Mouse (Mus musculus) myocyte (in vitro differentiated cells): ENCODE results near the gene Abhd14b. TPM values are rescaled to one million over a fixed set of nuclear protein-coding genes. Genes with fewer than 3 reads are reported as not detected.

Experiments used
- H3K27me3 ChIP-seq: one replicate; pipeline ENCODE4 v1.6.1; 2011; ENCODE audit not compliant: control insufficient read depth, insufficient read depth, insufficient read length
- H3K36me3 ChIP-seq: one replicate; pipeline ENCODE4 v1.6.1; 2011; ENCODE audit not compliant: control insufficient read depth, insufficient read depth
- H3K4me2 ChIP-seq: one replicate; pipeline ENCODE4 v1.6.1; 2011; ENCODE audit warnings: low read depth, control low read depth
- H3K4me3 ChIP-seq: one replicate; pipeline ENCODE4 v1.5.1; 2011; ENCODE audit warnings: mild to moderate bottlenecking, control low read depth, moderate library complexity
- H3K79me2 ChIP-seq: one replicate; pipeline ENCODE4 v1.6.1; 2011; ENCODE audit not compliant: control insufficient read depth, insufficient read depth
- H3ac ChIP-seq: one replicate; pipeline ENCODE4 v1.6.1; 2011; ENCODE audit not compliant: control insufficient read depth, insufficient read length
- CEBPB ChIP-seq: IDR thresholded peaks from 2 replicates; pipeline ENCODE4 v1.6.1; 2011; ENCODE audit warnings: mild to moderate bottlenecking, moderate library complexity; ENCODE audit not compliant: poor library complexity, insufficient read depth, severe bottlenecking
- E2F4 ChIP-seq: IDR thresholded peaks from one replicate; pipeline ENCODE4 v1.6.1; 2011; ENCODE audit warnings: mild to moderate bottlenecking, control low read depth, moderate library complexity; ENCODE audit not compliant: insufficient read depth
- MAX ChIP-seq: IDR thresholded peaks from one replicate; pipeline ENCODE4 v1.6.1; 2011; ENCODE audit warnings: low read depth, mild to moderate bottlenecking, control low read depth
- MYOD1 ChIP-seq, 3 experiments: IDR thresholded peaks; one replicate each; pipeline ENCODE4 v1.6.1; 2011; ENCODE audit warnings: control low read depth in 2 of 3, low read depth in 2 of 3, mild to moderate bottlenecking in 2 of 3, moderate library complexity in 1 of 3; ENCODE audit not compliant: insufficient read length in 2 of 3, control insufficient read depth in 1 of 3
- MYOG ChIP-seq, 3 experiments: IDR thresholded peaks; one replicate each; pipeline ENCODE4 v1.6.1; 2011; ENCODE audit warnings: control low read depth in 2 of 3, low read depth in 2 of 3, mild to moderate bottlenecking in 2 of 3; ENCODE audit not compliant: insufficient read length in 2 of 3, control insufficient read depth in 1 of 3, insufficient read depth in 1 of 3
- POLR2A ChIP-seq: IDR thresholded peaks from one replicate; pipeline ENCODE4 v1.6.1; 2011; ENCODE audit warnings: low read depth, mild to moderate bottlenecking, control low read depth, moderate library complexity; ENCODE audit not compliant: insufficient read length
- POLR2AphosphoS2 ChIP-seq: IDR thresholded peaks from one replicate; pipeline ENCODE4 v1.6.1; 2011; ENCODE audit warnings: low read depth, control low read depth; ENCODE audit not compliant: insufficient read length
- REST ChIP-seq: IDR thresholded peaks from one replicate; pipeline ENCODE4 v1.6.1; 2011; ENCODE audit warnings: mild to moderate bottlenecking, control low read depth, moderate library complexity; ENCODE audit not compliant: insufficient read depth, insufficient read length
- SRF ChIP-seq: IDR thresholded peaks from one replicate; pipeline ENCODE4 v1.6.1; 2011; ENCODE audit warnings: low read depth; ENCODE audit not compliant: control insufficient read depth, insufficient read length
- TCF12 ChIP-seq: IDR thresholded peaks from one replicate; pipeline ENCODE4 v1.6.1; 2011; ENCODE audit warnings: mild to moderate bottlenecking, control low read depth; ENCODE audit not compliant: poor library complexity, insufficient read depth, severe bottlenecking
- TCF3 ChIP-seq: IDR thresholded peaks from one replicate; pipeline ENCODE4 v1.6.1; 2011; ENCODE audit warnings: low read depth, control low read depth; ENCODE audit not compliant: insufficient read length
- USF1 ChIP-seq: IDR thresholded peaks from one replicate; pipeline ENCODE4 v1.6.1; 2011; ENCODE audit warnings: low read depth, mild to moderate bottlenecking, control low read depth, moderate library complexity
- polyA plus RNA-seq: library from polyadenylated mRNA; unstranded; fragments of >200 nt; fragmentation: generic; extraction: Trizol; gene quantifications from one replicate; pipeline ENCODE4 v1.2.1, GENCODE M21; 2012; ENCODE audit warnings: missing spikeins

The Abhd14b gene
- polyA plus RNA-seq, 1 experiment: 4.2 TPM

- TF ChIP-seq TCF3 (no peak), TCF12 (no peak)
- Histone ChIP-seq H3K36me3 (peaks cover 5% of the 10 kb centered on the region), H3K79me2 (peaks cover 15% of the 10 kb centered on the region), H3ac (peak overlapping the region; percentile 56), H3K4me3 (peak overlapping the region; percentile 81), H3K4me2 (peak overlapping the region; percentile 72), H3K27me3 (no peaks in the 10 kb centered on the region)
Observed at GRCm38 (mm10) chr9:106430015-106430264, 17.3 kb upstream of the Abhd14b start.

GRCm38 (mm10) chr9:106433389-106433788 lies 13.9 kb upstream of the Abhd14b start:
- H3K36me3 ChIP-seq: peaks cover 5% of the 10 kb centered on the region
- no peak overlapping the region for H3K4me2 ChIP-seq
- H3K79me2 ChIP-seq: peaks cover 15% of the 10 kb centered on the region
- no peak for TF ChIP-seq USF1
- TF ChIP-seq POLR2AphosphoS2: peak; percentile 77
- no peak for TF ChIP-seq POLR2A
- TF ChIP-seq MYOG (IDR thresholded peaks at IDR 0.05; ENCODE audit: control insufficient read depth in 1 of 3, insufficient read depth in 1 of 3, insufficient read length in 2 of 3, low read depth in 2 of 3): no peak
- TF ChIP-seq REST: no peak
- no peak for TF ChIP-seq TCF12
- TF ChIP-seq TCF3: no peak
- H3K4me3 ChIP-seq: no peak overlapping the region
- H3ac ChIP-seq: no peak overlapping the region
- no peaks in the 10 kb centered on the region for H3K27me3 ChIP-seq

- Histone ChIP-seq H3ac (no peak overlapping the region), H3K27me3 (no peaks in the 10 kb centered on the region), H3K4me3 (no peak overlapping the region), H3K36me3 (peaks cover 5% of the 10 kb centered on the region), H3K79me2 (no peaks in the 10 kb centered on the region), H3K4me2 (no peak overlapping the region)
- TF ChIP-seq E2F4: no peak
- no peak for TF ChIP-seq POLR2A
- TF ChIP-seq REST: no peak
Observed at GRCm38 (mm10) chr9:106436566-106436965, 10.7 kb upstream of the Abhd14b start.

GRCm38 (mm10) chr9:106442680-106443079 lies 4.6 kb upstream of the Abhd14b start:
- Histone ChIP-seq H3K79me2 (no peaks in the 10 kb centered on the region), H3ac (no peak overlapping the region), H3K4me2 (no peak overlapping the region), H3K27me3 (no peaks in the 10 kb centered on the region), H3K4me3 (no peak overlapping the region), H3K36me3 (no peaks in the 10 kb centered on the region)
- no peak for TF ChIP-seq TCF3
- no peak for TF ChIP-seq E2F4
- TF ChIP-seq MYOG (IDR thresholded peaks at IDR 0.05; ENCODE audit: control insufficient read depth in 1 of 3, insufficient read depth in 1 of 3, insufficient read length in 2 of 3, low read depth in 2 of 3): no peak
- no peak for TF ChIP-seq MAX
- TF ChIP-seq SRF: no peak
- no peak for TF ChIP-seq CEBPB
- TF ChIP-seq POLR2AphosphoS2: no peak
- TF ChIP-seq REST: no peak
- TF ChIP-seq USF1: no peak
- TF ChIP-seq MYOD1 (IDR thresholded peaks at IDR 0.05; ENCODE audit: control insufficient read depth in 1 of 3, insufficient read length in 2 of 3, low read depth in 2 of 3): no peak
- TF ChIP-seq POLR2A: no peak
- TF ChIP-seq TCF12: no peak

GRCm38 (mm10) chr9:106444836-106445235 lies 2.4 kb upstream of the Abhd14b start:
- H3ac ChIP-seq: no peak overlapping the region
- H3K36me3 ChIP-seq: no peaks in the 10 kb centered on the region
- H3K4me3 ChIP-seq: no peak overlapping the region
- no peak for TF ChIP-seq TCF12
- no peak for TF ChIP-seq SRF
- TF ChIP-seq TCF3: no peak
- TF ChIP-seq POLR2A: no peak
- TF ChIP-seq MYOD1 (IDR thresholded peaks at IDR 0.05; ENCODE audit: control insufficient read depth in 1 of 3, insufficient read length in 2 of 3, low read depth in 2 of 3): no peak
- no peak for TF ChIP-seq USF1
- no peak for TF ChIP-seq MAX
- TF ChIP-seq E2F4: no peak
- TF ChIP-seq CEBPB: no peak
- TF ChIP-seq MYOG (IDR thresholded peaks at IDR 0.05; ENCODE audit: control insufficient read depth in 1 of 3, insufficient read depth in 1 of 3, insufficient read length in 2 of 3, low read depth in 2 of 3): no peak
- no peak for TF ChIP-seq REST
- TF ChIP-seq POLR2AphosphoS2: no peak
- H3K79me2 ChIP-seq: no peaks in the 10 kb centered on the region
- H3K27me3 ChIP-seq: no peaks in the 10 kb centered on the region
- H3K4me2 ChIP-seq: no peak overlapping the region

- H3K27me3 ChIP-seq: no peaks in the 10 kb centered on the region
- no peaks in the 10 kb centered on the region for H3K79me2 ChIP-seq
- peak overlapping the region; percentile 99 for H3K4me2 ChIP-seq
- TF ChIP-seq TCF12: no peak
- TF ChIP-seq USF1: no peak
- no peak for TF ChIP-seq MYOD1 (IDR thresholded peaks at IDR 0.05; ENCODE audit: control insufficient read depth in 1 of 3, insufficient read length in 2 of 3, low read depth in 2 of 3)
- TF ChIP-seq MAX: no peak
- H3K4me3 ChIP-seq: peak overlapping the region; percentile 40
- H3ac ChIP-seq: no peak overlapping the region
- no peaks in the 10 kb centered on the region for H3K36me3 ChIP-seq
Observed at GRCm38 (mm10) chr9:106447951-106448350, 692 bp downstream of the Abhd14b start.
